Mouse (Mus musculus): ENCODE measurements around the gene Slc35c1. TPM values are rescaled to one million over a fixed set of nuclear protein-coding genes. Genes with fewer than 3 reads are reported as not detected.

Slc35c1 gene
- polyA plus RNA-seq, 1 experiment: 18.5 TPM

- no peaks in the 10 kb centered on the region for H3K4me1 ChIP-seq (ENCODE audit: control insufficient read depth, insufficient read depth, low read length)
- TF ChIP-seq CTCF (IDR thresholded peaks at IDR 0.05; ENCODE audit: control insufficient read depth, insufficient read depth, low read length): no peak
- TF ChIP-seq POLR2A (IDR thresholded peaks at IDR 0.05; ENCODE audit: borderline replicate concordance, control insufficient read depth, low read depth, low read length): no peak
- 74% methylated on average over 12 of the region's 12 CpGs for WGBS
- H3K27ac ChIP-seq (ENCODE audit: control insufficient read depth, insufficient read depth, low read depth, low read length, poor library complexity): no peak overlapping the region
- H3K4me3 ChIP-seq (replicated peaks; ENCODE audit: control insufficient read depth, low read depth, low read length): no peak overlapping the region
Observed at GRCm38 (mm10) chr2:92471886-92472670, 11.7 kb upstream of the Slc35c1 start.

- H3K27ac ChIP-seq (ENCODE audit: control insufficient read depth, insufficient read depth, low read depth, low read length, poor library complexity): peak overlapping the region; percentile 80; the same call in 1 of the 2 replicates
- H3K4me3 ChIP-seq (replicated peaks; ENCODE audit: control insufficient read depth, low read depth, low read length): no peak overlapping the region
- peaks cover 5% of the 10 kb centered on the region for H3K4me1 ChIP-seq (ENCODE audit: control insufficient read depth, insufficient read depth, low read length)
- no peak for TF ChIP-seq CTCF (IDR thresholded peaks at IDR 0.05; ENCODE audit: control insufficient read depth, insufficient read depth, low read length)
- TF ChIP-seq POLR2A (IDR thresholded peaks at IDR 0.05; ENCODE audit: borderline replicate concordance, control insufficient read depth, low read depth, low read length): no peak
- WGBS: 21% methylated on average over 3 of the region's 3 CpGs
Observed at GRCm38 (mm10) chr2:92464690-92465089, 4.4 kb upstream of the Slc35c1 start.

GRCm38 (mm10) chr2:92461215-92461614 lies 877 bp upstream of the Slc35c1 start:
- 83% methylated on average over 1 of the region's 1 CpGs for WGBS
- TF ChIP-seq POLR2A (IDR thresholded peaks at IDR 0.05; ENCODE audit: borderline replicate concordance, control insufficient read depth, low read depth, low read length): no peak
- no peak for TF ChIP-seq CTCF (IDR thresholded peaks at IDR 0.05; ENCODE audit: control insufficient read depth, insufficient read depth, low read length)
- Histone ChIP-seq H3K27ac (ENCODE audit: control insufficient read depth, insufficient read depth, low read depth, low read length, poor library complexity) (no peak overlapping the region), H3K4me1 (ENCODE audit: control insufficient read depth, insufficient read depth, low read length) (peaks cover 15% of the 10 kb centered on the region), H3K4me3 (replicated peaks; ENCODE audit: control insufficient read depth, low read depth, low read length) (no peak overlapping the region)

DNA sequence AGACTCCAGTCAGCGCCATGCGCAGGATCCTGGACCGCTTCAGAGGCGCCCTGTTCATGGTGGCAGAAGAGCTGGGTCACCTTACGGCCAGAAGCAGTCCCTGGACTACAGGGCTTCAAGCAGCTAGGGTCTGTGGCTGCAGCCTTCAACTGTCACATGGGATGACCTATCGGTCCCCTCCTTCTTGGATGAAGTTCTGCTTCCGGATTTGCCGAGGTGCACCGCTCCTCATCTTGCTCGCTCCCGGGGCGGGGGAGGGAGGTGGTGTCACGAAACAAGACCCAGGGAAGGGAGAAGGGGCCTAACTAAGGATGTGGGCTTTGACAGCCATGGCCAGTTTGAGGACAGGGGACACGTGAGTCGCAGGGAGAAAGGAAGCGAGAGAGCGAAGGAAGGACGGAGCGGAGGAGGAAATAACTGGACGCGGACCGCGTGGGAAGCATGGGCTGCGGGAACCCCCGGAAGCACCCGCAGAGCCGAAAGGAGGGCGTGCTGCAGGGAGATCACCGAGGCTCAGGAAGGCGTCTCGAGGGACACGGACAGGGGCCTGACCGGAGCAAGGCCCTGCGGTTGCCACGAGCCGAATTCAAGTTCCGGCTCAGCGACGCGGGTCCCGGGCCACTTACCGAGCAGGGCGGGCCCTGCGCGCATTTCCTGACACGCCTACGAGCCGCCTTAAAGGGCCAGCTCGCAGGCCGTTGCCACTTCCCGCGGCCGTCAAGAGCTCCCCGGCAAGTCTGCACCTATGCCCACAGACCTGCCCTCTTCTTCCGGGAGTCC lies 1.0 kb downstream of the Slc35c1 start:
- peak overlapping the region; percentile 99 for H3K4me3 ChIP-seq (replicated peaks; ENCODE audit: control insufficient read depth, low read depth, low read length)
- TF ChIP-seq POLR2A (IDR thresholded peaks at IDR 0.05; ENCODE audit: borderline replicate concordance, control insufficient read depth, low read depth, low read length) (peak; percentile 91; the same call in 1 of the 2 replicates), CTCF (IDR thresholded peaks at IDR 0.05; ENCODE audit: control insufficient read depth, insufficient read depth, low read length) (peak; percentile 10; the same call in 1 of the 2 replicates)
- peaks cover 11% of the 10 kb centered on the region for H3K4me1 ChIP-seq (ENCODE audit: control insufficient read depth, insufficient read depth, low read length)
- peak overlapping the region; percentile 83 for H3K27ac ChIP-seq (ENCODE audit: control insufficient read depth, insufficient read depth, low read depth, low read length, poor library complexity)
- under 1% methylated on average over 55 of the region's 55 CpGs for WGBS

DNA sequence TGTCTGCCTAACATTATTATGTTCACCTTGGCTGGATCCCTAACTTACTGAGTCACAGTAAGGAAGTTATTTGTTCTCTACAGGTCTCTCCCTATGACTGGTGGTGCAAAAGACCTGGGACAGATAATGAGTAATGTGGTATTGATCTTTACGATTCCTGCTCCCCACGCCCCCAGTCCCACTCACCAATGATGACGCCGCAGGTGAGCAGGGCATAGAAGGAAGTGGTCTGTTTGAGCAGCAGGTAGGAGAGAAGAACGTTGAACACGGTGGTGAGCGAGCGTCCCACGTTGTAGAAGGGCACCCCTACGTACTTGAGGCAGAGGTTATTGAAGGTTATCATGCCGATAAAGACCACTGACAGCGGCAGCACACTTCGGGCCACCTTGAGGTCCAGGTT lies 1.9 kb downstream of the Slc35c1 start:
- TF ChIP-seq CTCF (IDR thresholded peaks at IDR 0.05; ENCODE audit: control insufficient read depth, insufficient read depth, low read length) (no peak), POLR2A (IDR thresholded peaks at IDR 0.05; ENCODE audit: borderline replicate concordance, control insufficient read depth, low read depth, low read length) (no peak)
- peaks cover 11% of the 10 kb centered on the region for H3K4me1 ChIP-seq (ENCODE audit: control insufficient read depth, insufficient read depth, low read length)
- peak overlapping the region; percentile 99 for H3K4me3 ChIP-seq (replicated peaks; ENCODE audit: control insufficient read depth, low read depth, low read length)
- no peak overlapping the region for H3K27ac ChIP-seq (ENCODE audit: control insufficient read depth, insufficient read depth, low read depth, low read length, poor library complexity)
- 17% methylated on average over 13 of the region's 13 CpGs for WGBS

DNA sequence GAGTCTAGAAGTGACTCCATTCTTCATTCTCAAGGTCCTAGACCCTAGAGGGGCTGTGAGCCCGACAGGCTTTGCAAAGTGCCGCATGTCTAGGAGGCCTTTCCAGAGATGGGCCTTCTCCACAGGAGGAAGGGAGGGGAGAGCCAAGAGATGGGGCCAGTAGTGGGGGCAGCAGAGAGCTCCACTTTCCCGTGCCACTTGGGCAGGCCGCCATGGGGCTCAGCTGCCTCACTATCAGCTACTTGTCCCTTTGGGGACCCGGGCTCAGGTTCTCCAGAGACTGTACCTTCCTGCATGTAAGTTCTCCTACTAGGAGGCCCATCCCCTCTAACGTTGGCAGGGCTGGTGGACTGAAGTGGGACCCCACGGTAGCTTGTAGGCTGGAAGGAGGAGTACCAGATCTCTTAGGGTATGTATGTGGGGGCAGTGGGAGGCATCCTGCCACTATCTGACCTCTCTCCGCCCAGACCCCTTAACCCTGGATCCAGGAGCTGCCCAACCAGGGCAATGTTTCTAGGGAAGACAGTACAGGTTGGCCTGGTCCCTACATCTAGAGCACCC lies 3.3 kb downstream of the Slc35c1 start:
- H3K4me3 ChIP-seq (replicated peaks; ENCODE audit: control insufficient read depth, low read depth, low read length): peak overlapping the region; percentile 15
- peaks cover 11% of the 10 kb centered on the region for H3K4me1 ChIP-seq (ENCODE audit: control insufficient read depth, insufficient read depth, low read length)
- no peak overlapping the region for H3K27ac ChIP-seq (ENCODE audit: control insufficient read depth, insufficient read depth, low read depth, low read length, poor library complexity)
- WGBS: 18% methylated on average over 8 of the region's 8 CpGs
- TF ChIP-seq POLR2A (IDR thresholded peaks at IDR 0.05; ENCODE audit: borderline replicate concordance, control insufficient read depth, low read depth, low read length): no peak
- no peak for TF ChIP-seq CTCF (IDR thresholded peaks at IDR 0.05; ENCODE audit: control insufficient read depth, insufficient read depth, low read length)

GRCm38 (mm10) chr2:92455704-92456103 lies 4.6 kb downstream of the Slc35c1 start:
- no peak overlapping the region for H3K27ac ChIP-seq (ENCODE audit: control insufficient read depth, insufficient read depth, low read depth, low read length, poor library complexity)
- H3K4me3 ChIP-seq (replicated peaks; ENCODE audit: control insufficient read depth, low read depth, low read length): no peak overlapping the region
- peaks cover 11% of the 10 kb centered on the region for H3K4me1 ChIP-seq (ENCODE audit: control insufficient read depth, insufficient read depth, low read length)
- 0% methylated on average over 2 of the region's 3 CpGs for WGBS
- no peak for TF ChIP-seq POLR2A (IDR thresholded peaks at IDR 0.05; ENCODE audit: borderline replicate concordance, control insufficient read depth, low read depth, low read length)
- no peak for TF ChIP-seq CTCF (IDR thresholded peaks at IDR 0.05; ENCODE audit: control insufficient read depth, insufficient read depth, low read length)

GRCm38 (mm10) chr2:92454166-92454565 lies 6.2 kb downstream of the Slc35c1 start:
- Histone ChIP-seq H3K4me1 (ENCODE audit: control insufficient read depth, insufficient read depth, low read length) (peaks cover 9% of the 10 kb centered on the region), H3K27ac (ENCODE audit: control insufficient read depth, insufficient read depth, low read depth, low read length, poor library complexity) (no peak overlapping the region), H3K4me3 (replicated peaks; ENCODE audit: control insufficient read depth, low read depth, low read length) (no peak overlapping the region)
- TF ChIP-seq POLR2A (IDR thresholded peaks at IDR 0.05; ENCODE audit: borderline replicate concordance, control insufficient read depth, low read depth, low read length) (no peak), CTCF (IDR thresholded peaks at IDR 0.05; ENCODE audit: control insufficient read depth, insufficient read depth, low read length) (no peak)
- WGBS: 90% methylated on average over 11 of the region's 11 CpGs

Measured in bone marrow, adult 2 months (tissue).